Mouse (Mus musculus): Measurements from ENCODE around the gene Rwdd1.
"Not testable (repeated sequence)": the region's sequence is repeated elsewhere in the genome, so short reads cannot be mapped to it uniquely, and the experiment has no call there.

Rwdd1 gene

DNA sequence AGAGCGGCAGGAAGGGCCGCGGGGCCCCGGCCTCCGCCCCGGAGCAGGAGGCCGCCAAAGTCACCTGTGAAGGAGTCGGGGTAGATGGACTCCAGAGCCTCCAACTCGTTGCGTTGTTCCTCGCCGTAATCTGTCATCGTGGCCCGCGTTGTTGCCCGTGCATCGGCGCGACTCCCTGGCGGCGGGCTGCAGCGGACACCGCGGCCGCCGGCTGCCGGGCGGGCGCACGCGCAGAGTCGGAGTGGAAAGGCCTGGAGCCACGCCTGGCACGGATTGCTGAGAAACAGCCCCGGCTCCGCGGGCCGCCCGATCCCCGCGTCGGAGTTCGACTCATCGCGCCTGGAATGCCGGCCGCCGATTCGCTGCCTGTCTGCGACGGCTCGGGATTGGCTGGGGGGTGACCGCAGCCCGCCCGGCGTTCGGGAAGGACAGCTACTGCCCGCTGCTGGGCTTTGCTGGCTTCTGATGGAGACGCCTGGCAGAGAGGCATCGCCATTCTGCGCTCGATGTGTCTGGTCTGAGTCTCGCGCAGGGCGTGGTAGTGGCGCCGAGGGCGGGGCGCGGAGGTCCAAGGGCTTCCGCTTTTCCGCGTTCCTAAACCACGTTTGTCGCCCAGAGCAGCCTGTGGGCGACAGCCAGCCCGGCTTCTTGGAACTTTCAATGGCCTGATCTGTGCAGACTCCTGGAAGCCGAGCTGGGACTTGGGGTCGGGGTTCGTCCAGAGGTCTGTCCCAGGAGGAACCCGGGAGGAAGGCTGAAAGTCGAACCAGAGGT is at the start of gene Rwdd1:
Gene Rwdd1, minus strand, starts transcription at position 323 of the 774 bp plus-strand sequence.
- ChIA-PET POLR2A (interaction anchor here in 3 of 4 experiments (0.6 to 6.4 kb wide), 27 partner anchors 10 to 422 kb away, joined by 3 to 51 read pairs (median 4); partner anchors contain the start of genes Tspyl1 (in 3 of the 3), Calhm5 (in 2 of the 3), Calhm6 (in 1 of the 3) and Dse (in 1 of the 3)), CTCF (interaction anchor here in 2 of 4 experiments (1.4 to 2.7 kb wide), 4 partner anchors 13 to 77 kb away, joined by 4 to 14 read pairs (median 4); partner anchors contain the start of gene Calhm5 (in 1 of the 2))

DNA sequence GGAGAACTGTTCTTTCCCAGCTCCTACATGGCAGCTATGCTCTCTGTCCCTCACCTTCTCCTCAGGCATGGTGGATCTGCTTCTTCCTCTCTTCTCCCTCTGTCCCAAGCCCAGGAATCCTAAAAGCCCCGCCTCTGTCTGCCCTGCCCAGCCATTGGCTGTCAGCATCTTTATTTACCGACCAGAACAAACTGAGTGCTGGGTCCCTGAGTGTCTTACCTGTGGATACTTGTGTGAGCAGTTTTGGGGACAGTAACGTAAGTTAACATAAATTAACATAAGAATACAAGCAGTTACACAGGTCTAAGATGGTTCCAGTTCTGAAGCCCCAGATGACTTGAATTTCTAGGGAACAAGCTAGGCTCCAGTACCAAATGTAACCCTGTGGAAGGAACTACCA is 47.2 kb upstream of the Rwdd1 start:
- CTCF ChIA-PET: no interaction called here
- POLR2A ChIA-PET: interaction anchor here in 2 of 4 experiments (0.7 to 1.4 kb wide), 4 partner anchors 23 to 216 kb away, joined by 3 read pairs; partner anchors contain the start of gene Calhm5 (in 1 of the 2)

- ChIA-PET CTCF (no interaction called here), POLR2A (interaction anchor here in 1 of 4 experiments (0.6 kb wide), 1 partner anchor 219 kb away, joined by 6 read pairs; no protein-coding TSS in a partner anchor)
Measured at GRCm38 (mm10) chr10:34053987-34054386, 34.6 kb upstream of the Rwdd1 start.

- ChIA-PET CTCF (interaction anchor here in 2 of 4 experiments (1.1 to 1.2 kb wide), 3 partner anchors 10 kb away, joined by 3 to 5 read pairs (median 4); no protein-coding TSS in a partner anchor), POLR2A (interaction anchor here in 2 of 4 experiments (0.8 to 0.9 kb wide), 2 partner anchors 19 to 23 kb away, joined by 3 read pairs; no protein-coding TSS in a partner anchor)
Measured at GRCm38 (mm10) chr10:34044210-34044609, 24.8 kb upstream of the Rwdd1 start, which contains the start of gene Calhm4. Gene Calhm4, minus strand, starts transcription at chr10:34044310.

DNA sequence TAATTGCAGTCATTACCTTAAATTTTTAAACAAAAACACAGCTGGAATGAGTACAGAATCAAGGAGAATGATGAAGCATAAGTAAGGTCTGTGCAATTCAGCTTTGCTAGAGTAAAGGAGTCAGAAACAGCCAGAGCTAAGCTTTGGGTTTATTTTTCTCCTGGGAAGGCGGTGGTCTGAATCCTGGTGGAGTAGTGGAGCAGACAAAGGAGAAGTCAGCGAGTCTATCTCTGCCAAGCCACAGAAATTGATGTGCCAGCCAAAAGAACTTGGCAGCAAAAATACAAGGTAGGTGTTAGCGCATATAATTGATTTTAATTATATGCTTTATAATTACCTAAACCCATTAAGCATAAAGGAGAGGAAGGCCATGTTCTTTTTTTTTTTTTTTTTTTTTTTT is 18.0 kb upstream of the Rwdd1 start, which contains the start of gene Trappc3l:
Gene Trappc3l, plus strand, starts transcription at position 197 of the 400 bp plus-strand sequence.
- ChIA-PET POLR2A (interaction anchor here in 1 of 4 experiments (1.3 kb wide), 1 partner anchor 244 kb away, joined by 4 read pairs; the partner anchor contains the start of gene Tspyl1), CTCF (interaction anchor here (0.6 to 1.3 kb wide), 6 partner anchors 59 to 291 kb away, joined by 3 to 9 read pairs (median 4); partner anchors contain the start of genes Calhm5 (in 1 of the 4), Tspyl1 (in 1 of the 4) and Tspyl4 (in 1 of the 4))

DNA sequence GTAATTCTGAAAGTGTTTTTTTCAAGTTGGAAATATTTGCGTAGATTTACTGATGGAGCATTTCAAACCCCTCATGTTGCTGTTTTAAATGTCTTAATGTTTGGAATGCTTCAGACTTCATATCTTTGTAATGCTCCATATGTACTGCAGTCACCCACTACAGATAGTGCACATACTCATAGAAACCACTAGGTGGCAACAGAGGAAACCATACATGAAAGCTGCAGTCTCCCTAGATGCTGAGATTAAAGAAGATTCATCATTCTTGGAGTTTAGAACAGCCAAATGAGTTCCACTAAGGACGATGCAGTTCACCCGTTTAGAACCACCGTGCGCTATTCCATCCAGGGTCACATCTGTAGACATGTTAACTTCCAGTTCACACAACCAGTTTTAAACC is 17.2 kb upstream of the Rwdd1 start:
- POLR2A ChIA-PET: interaction anchor here in 2 of 4 experiments (0.6 to 1.3 kb wide), 2 partner anchors 244 to 245 kb away, joined by 3 to 4 read pairs; partner anchors contain the start of gene Tspyl1 (in 1 of the 2)
- CTCF ChIA-PET: interaction anchor here in 2 of 4 experiments (0.6 to 1.3 kb wide), 10 partner anchors 10 to 291 kb away, joined by 3 to 9 read pairs (median 4); partner anchors contain the start of genes Calhm5 (in 2 of the 2), Rwdd1 (in 1 of the 2) and Tspyl1 (in 1 of the 2)

DNA sequence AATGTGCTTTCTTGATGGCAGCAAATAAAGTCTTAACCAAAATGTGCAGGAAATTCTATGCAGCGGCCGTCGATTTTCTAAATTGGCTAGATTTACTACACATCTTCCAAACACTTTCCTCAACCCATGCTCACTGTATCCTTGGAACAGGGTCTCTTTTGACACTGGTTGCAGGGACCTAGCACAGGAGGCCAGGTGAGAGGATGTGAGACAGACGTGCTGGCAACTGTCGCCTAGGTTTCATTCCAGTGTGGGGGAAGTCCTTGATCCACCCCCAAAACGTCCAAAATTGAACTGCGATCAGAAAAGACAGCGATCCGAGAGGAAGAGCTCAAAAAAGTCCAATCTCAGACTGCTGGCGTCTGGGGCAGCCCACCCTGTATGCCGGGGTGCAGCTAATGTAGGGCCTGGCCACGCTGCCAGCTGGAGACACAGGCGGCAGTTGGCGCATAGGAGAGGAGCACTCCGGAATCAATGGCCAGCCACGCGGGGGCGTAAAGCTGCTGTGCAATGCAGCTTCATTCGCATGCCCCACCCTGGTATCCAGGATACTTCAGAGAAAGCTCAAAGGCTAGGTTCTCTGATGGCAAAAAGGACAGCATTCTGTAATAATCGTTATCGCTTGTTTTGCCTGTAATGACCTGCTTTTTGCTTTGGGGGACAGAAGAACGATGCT is 14.3 kb upstream of the Rwdd1 start:
- ChIA-PET POLR2A (interaction anchor here (0.6 to 3.8 kb wide), 20 partner anchors 8 to 368 kb away, joined by 3 to 51 read pairs (median 3); partner anchors contain the start of genes Calhm5 (in 2 of the 4), Rwdd1 (in 2 of the 4), Tspyl4 (in 2 of the 4) and Calhm6 (in 1 of the 4)), CTCF (interaction anchor here (0.5 to 2.7 kb wide), 41 partner anchors 9 to 305 kb away, joined by 3 to 19 read pairs (median 4); partner anchors contain the start of genes Calhm5 (in 4 of the 4), Tspyl4 (in 3 of the 4), Tspyl1 (in 2 of the 4) and Calhm4 (in 1 of the 4))

DNA sequence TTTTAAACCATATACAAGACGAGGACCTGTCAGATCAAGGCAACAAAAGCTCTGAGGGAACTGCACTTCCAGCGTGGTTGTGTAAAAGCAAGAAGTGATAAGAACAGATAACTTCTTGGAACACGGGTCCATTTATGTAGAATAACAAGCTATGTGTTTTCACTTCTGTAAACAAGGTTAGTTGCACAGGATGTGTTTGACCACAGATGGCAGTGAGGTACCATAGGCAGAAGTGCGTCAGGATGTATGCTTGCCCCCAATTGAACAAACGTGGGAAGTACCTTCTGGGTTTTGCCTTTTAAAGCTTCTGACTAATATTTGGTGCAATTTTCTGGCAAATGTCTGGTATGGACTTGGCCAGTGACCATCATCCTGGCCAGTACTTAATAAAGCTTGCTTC is 10.9 kb upstream of the Rwdd1 start:
- POLR2A ChIA-PET: interaction anchor here in 3 of 4 experiments (1.1 to 1.8 kb wide), 3 partner anchors 10 to 268 kb away, joined by 4 to 6 read pairs (median 4); partner anchors contain the start of genes Rwdd1 (in 1 of the 3) and Tspyl4 (in 1 of the 3)

DNA sequence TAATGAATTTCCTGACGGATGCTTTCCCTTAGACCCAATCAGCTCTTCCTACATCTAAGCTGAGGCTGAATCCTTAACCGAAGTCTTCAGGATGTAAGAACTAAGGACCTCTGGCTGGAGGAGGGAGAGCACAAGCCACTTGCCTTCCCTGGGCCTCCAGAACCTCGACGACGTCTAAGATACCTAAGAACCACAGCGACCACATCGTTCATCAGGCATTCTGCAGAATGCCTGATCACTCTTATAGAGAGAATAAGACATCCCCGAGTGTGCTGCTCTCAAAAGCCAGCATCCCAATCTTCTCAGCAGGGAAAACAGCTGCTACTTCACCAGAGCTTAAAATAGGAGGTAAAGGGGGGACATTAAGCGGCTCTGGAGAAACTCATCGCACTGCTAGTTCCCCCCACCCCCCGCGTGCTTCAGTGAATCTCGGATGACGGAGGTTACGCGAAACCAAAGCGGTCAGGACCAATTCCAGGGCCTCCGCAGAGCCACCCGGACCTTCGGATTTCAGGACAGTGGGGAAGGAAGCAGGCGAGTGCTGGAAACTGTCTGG is 600 bp downstream of the Rwdd1 start:
- ChIA-PET POLR2A (interaction anchor here (0.6 to 6.4 kb wide), 22 partner anchors 11 to 423 kb away, joined by 3 to 51 read pairs (median 4); partner anchors contain the start of genes Tspyl1 (in 3 of the 4), Calhm5 (in 1 of the 4), Calhm6 (in 1 of the 4) and Dse (in 1 of the 4)), CTCF (interaction anchor here in 1 of 4 experiments (1.4 to 2.7 kb wide), 2 partner anchors 15 to 18 kb away, joined by 4 to 14 read pairs; no protein-coding TSS in a partner anchor)

More for the DNA sequence above, 10.9 kb upstream of the Rwdd1 start:
- CTCF ChIA-PET: interaction anchor here in 1 of 4 experiments (0.6 kb wide), 1 partner anchor 66 kb away, joined by 3 read pairs; the partner anchor contains the start of gene Calhm5

GRCm38 (mm10) chr10:34013241-34013640 is 6.2 kb downstream of the Rwdd1 start:
- ChIA-PET CTCF (interaction anchor here in 1 of 4 experiments (0.6 kb wide), 1 partner anchor 785 kb away, joined by 5 read pairs; no protein-coding TSS in a partner anchor), POLR2A (no interaction called here)

DNA sequence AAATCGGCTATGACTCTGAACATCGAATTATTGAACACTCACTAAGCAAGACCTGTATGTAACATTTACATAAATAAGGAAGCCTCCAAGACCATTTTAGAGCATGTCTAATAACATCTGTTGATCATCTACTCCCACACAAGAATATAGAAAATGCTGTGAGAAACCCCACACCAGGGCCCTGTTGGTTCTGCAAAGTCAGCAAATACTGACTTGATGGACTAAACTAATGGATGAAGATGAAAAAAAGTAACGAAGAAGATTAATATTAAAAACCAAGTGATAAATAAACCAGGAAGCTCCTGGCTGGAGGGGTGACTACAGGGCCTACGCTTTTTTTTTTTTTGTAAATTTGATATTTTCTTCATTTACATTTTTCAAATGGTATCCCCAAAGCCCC is 6.8 kb downstream of the Rwdd1 start:
- POLR2A ChIA-PET: interaction anchor here in 1 of 4 experiments (1.1 kb wide), 1 partner anchor 8 kb away, joined by 3 read pairs; no protein-coding TSS in a partner anchor
- CTCF ChIA-PET: no interaction called here

- CTCF ChIA-PET: no interaction called here
- POLR2A ChIA-PET: interaction anchor here in 1 of 4 experiments (0.9 to 1.7 kb wide), 3 partner anchors 10 to 21 kb away, joined by 3 to 6 read pairs (median 5); partner anchors contain the start of gene Rwdd1
Measured at GRCm38 (mm10) chr10:33998397-33998796, 21.0 kb downstream of the Rwdd1 start.

GRCm38 (mm10) chr10:33996686-33997085 is 22.7 kb downstream of the Rwdd1 start:
- CTCF ChIA-PET: not testable (repeated sequence)
- POLR2A ChIA-PET: interaction anchor here in 2 of 4 experiments (1.1 to 1.7 kb wide), 2 partner anchors 23 kb away, joined by 3 to 6 read pairs; partner anchors contain the start of gene Rwdd1 (in 2 of the 2)

DNA sequence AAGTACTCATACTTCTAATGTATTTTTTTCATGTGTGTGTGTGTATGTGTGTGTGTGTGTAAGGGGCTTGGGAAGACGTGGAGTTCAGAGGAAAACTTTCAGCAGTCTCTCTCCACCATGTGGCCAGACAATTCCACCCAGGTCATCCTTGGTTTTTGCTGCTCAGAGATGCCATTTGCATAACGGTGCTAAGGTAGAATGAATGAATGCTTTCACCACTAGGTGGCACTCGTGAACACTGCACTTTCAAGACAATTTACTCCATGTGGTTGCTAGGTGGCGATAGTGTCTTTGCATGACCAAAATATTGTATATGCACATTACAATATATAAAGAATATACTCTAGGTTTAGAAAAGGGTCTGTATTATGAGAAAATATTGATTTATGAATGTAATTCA is 32.7 kb downstream of the Rwdd1 start:
- ChIA-PET CTCF (no interaction called here), POLR2A (interaction anchor here in 1 of 4 experiments (0.5 to 0.7 kb wide), 2 partner anchors 64 to 125 kb away, joined by 5 read pairs; no protein-coding TSS in a partner anchor)

DNA sequence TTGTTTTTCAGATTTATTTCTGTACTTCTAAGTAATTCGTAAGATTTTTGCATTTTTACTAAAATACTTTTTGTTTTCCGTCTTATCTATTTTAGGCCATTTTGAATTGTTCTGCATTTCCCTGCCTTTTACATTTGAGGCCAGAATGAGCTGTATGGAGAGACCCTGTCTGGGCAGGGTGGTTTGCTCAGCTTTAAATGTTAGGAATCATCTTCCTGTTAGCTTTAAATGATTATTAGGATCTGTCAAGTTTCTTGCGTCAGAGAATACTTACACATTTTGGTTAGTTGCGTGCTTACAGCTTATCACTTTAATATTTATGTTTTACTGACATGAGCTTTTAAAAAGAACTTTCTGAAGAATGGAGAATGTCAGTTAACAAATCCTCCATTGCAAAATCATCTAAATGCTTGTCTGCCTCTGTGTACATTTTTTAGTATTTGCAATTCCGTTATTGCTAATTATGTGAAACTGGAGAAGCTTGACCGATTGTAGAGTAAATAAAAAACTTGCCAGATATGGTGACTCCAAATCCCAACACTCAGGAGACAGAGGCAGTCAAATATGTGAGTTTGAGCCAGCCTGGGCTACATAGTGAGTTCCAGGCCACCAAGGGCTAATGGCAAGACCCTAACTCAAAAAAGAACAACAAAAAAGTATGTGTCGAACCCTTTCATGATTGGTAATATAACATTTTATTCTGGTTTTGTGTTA is 44.5 kb downstream of the Rwdd1 start:
- POLR2A ChIA-PET: no interaction called here
- CTCF ChIA-PET: interaction anchor here in 1 of 4 experiments (0.6 kb wide), 1 partner anchor 36 kb away, joined by 4 read pairs; no protein-coding TSS in a partner anchor

DNA sequence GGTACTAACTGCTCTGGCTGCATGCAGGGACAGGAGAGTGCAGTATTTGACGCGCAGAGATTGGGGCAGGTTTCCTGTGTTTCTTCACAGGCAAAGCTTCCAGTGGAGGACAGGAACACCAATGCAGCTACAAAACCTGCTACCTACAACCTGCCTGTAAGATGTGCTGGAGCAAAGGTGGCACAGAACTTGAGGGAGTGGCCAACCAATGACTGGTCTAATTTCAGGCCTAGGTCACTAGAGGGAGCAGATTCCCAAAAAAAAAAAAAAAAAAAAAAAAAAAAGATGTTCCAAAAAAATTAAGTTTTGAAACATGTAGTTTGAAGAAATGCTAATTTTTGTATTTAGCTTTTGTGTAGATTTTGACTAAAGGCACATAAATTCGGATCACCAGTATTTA is 66.9 kb downstream of the Rwdd1 start:
- ChIA-PET CTCF (interaction anchor here in 2 of 4 experiments (0.6 to 0.7 kb wide), 4 partner anchors 254 to 1560 kb away, joined by 3 to 7 read pairs (median 4); no protein-coding TSS in a partner anchor), POLR2A (interaction anchor here in 2 of 4 experiments (0.6 to 2.7 kb wide), 5 partner anchors 8 to 55 kb away, joined by 3 to 15 read pairs (median 5); no protein-coding TSS in a partner anchor)
